Mouse (Mus musculus) cerebellum, adult 9-11 months (tissue): ENCODE measurements around the gene Sox21.

ENCODE experiments used
- DNase-seq: peaks from one replicate; pipeline ENCODE4 v3.0.0; 2022

Sox21 gene

GRCm38 (mm10) chr14:118236886-118237289 is at the start of gene Sox21:
TSS of gene Sox21 (minus strand) at chr14:118237030.
- no peak for DNase-seq

- no peak for DNase-seq
Observed at GRCm38 (mm10) chr14:118286096-118286495, 49.3 kb upstream of the Sox21 start.

GRCm38 (mm10) chr14:118282917-118283316 is 46.1 kb upstream of the Sox21 start:
- no peak for DNase-seq

GRCm38 (mm10) chr14:118282272-118282671 is 45.4 kb upstream of the Sox21 start:
- DNase-seq, result no peak

- DNase-seq, result no peak
Observed at GRCm38 (mm10) chr14:118277704-118278498, 41.1 kb upstream of the Sox21 start.

GRCm38 (mm10) chr14:118272594-118273555 is 36.0 kb upstream of the Sox21 start:
- DNase-seq, result no peak

GRCm38 (mm10) chr14:118268849-118269248 is 32.0 kb upstream of the Sox21 start:
- no peak for DNase-seq

- DNase-seq, result no peak
Observed at GRCm38 (mm10) chr14:118266660-118267059, 29.8 kb upstream of the Sox21 start, which contains the start of gene Gm9376. TSS of gene Gm9376 (plus strand) at chr14:118266960.

- no peak for DNase-seq
Observed at GRCm38 (mm10) chr14:118253381-118253780, 16.6 kb upstream of the Sox21 start.

GRCm38 (mm10) chr14:118241416-118241815 is 4.6 kb upstream of the Sox21 start:
- DNase-seq, result no peak

GRCm38 (mm10) chr14:118239351-118239750 is 2.5 kb upstream of the Sox21 start:
- no peak for DNase-seq

GRCm38 (mm10) chr14:118237786-118238185 is 956 bp upstream of the Sox21 start:
- no peak for DNase-seq

GRCm38 (mm10) chr14:118235973-118236885 is 601 bp downstream of the Sox21 start:
- no peak for DNase-seq

GRCm38 (mm10) chr14:118235361-118235972 is 1.4 kb downstream of the Sox21 start:
- DNase-seq, result no peak

- DNase-seq, result no peak
Observed at GRCm38 (mm10) chr14:118234541-118235210, 2.2 kb downstream of the Sox21 start.

- DNase-seq, result no peak
Observed at GRCm38 (mm10) chr14:118233786-118234540, 2.9 kb downstream of the Sox21 start.

GRCm38 (mm10) chr14:118232381-118232970 is 4.4 kb downstream of the Sox21 start:
- no peak for DNase-seq

GRCm38 (mm10) chr14:118226471-118227155 is 10.2 kb downstream of the Sox21 start:
- DNase-seq, result no peak

GRCm38 (mm10) chr14:118225911-118226310 is 10.9 kb downstream of the Sox21 start:
- DNase-seq, result no peak
